Mouse (Mus musculus): ENCODE measurements at regions not wholly inside any gene's neighbourhood (a gene's known extent, or its start where the extent isn't known, plus 50 kb on each side); places are given as distances from the start of the nearest gene placed in this dataset.

GRCm38 (mm10) chr8:126715666-126716065 lies 121.9 kb upstream of the Irf2bp2 start:
- 92% methylated on average over 1 of the region's 1 CpGs for WGBS
- Histone ChIP-seq H3K4me1 (replicated peaks; ENCODE audit: control insufficient read depth, insufficient read depth, low read length) (no peaks in the 10 kb centered on the region), H3K4me2 (replicated peaks; ENCODE audit: low read depth, low read length) (no peak overlapping the region), H3K27ac (ENCODE audit: low read depth, low read length) (no peak overlapping the region), H3K4me3 (ENCODE audit: low read depth, low read length) (no peak overlapping the region), H3K27me3 (ENCODE audit: control insufficient read depth, insufficient read depth, low read length) (no peaks in the 10 kb centered on the region), H3K9me3 (ENCODE audit: control insufficient read depth, low read length) (no peaks in the 10 kb centered on the region), H3K36me3 (ENCODE audit: control insufficient read depth, insufficient read depth, low read length) (no peaks in the 10 kb centered on the region), H3K9ac (ENCODE audit: low read depth, low read length) (no peak overlapping the region)
- ATAC-seq (ENCODE audit: low FRiP score) (no peak), DNase-seq (ENCODE audit: low spot score) (no peak)

GRCm38 (mm10) chr8:126713602-126714145 lies 119.9 kb upstream of the Irf2bp2 start:
- Histone ChIP-seq H3K36me3 (ENCODE audit: control insufficient read depth, insufficient read depth, low read length) (no peaks in the 10 kb centered on the region), H3K4me2 (replicated peaks; ENCODE audit: low read depth, low read length) (no peak overlapping the region), H3K4me1 (replicated peaks; ENCODE audit: control insufficient read depth, insufficient read depth, low read length) (no peaks in the 10 kb centered on the region), H3K27ac (ENCODE audit: low read depth, low read length) (no peak overlapping the region), H3K4me3 (ENCODE audit: low read depth, low read length) (no peak overlapping the region), H3K9me3 (ENCODE audit: control insufficient read depth, low read length) (no peaks in the 10 kb centered on the region), H3K27me3 (ENCODE audit: control insufficient read depth, insufficient read depth, low read length) (no peaks in the 10 kb centered on the region), H3K9ac (ENCODE audit: low read depth, low read length) (no peak overlapping the region)
- DNase-seq (ENCODE audit: low spot score) (no peak), ATAC-seq (ENCODE audit: low FRiP score) (no peak)
- WGBS: 65% methylated on average over 8 of the region's 8 CpGs

GRCm38 (mm10) chr8:126713181-126713580 lies 119.4 kb upstream of the Irf2bp2 start:
- H3K4me2 ChIP-seq (replicated peaks; ENCODE audit: low read depth, low read length): no peak overlapping the region
- DNase-seq (ENCODE audit: low spot score): no peak
- no peak overlapping the region for H3K9ac ChIP-seq (ENCODE audit: low read depth, low read length)
- H3K27me3 ChIP-seq (ENCODE audit: control insufficient read depth, insufficient read depth, low read length): no peaks in the 10 kb centered on the region
- ATAC-seq (ENCODE audit: low FRiP score): no peak
- H3K4me3 ChIP-seq (ENCODE audit: low read depth, low read length): no peak overlapping the region
- H3K4me1 ChIP-seq (replicated peaks; ENCODE audit: control insufficient read depth, insufficient read depth, low read length): no peaks in the 10 kb centered on the region
- H3K9me3 ChIP-seq (ENCODE audit: control insufficient read depth, low read length): no peaks in the 10 kb centered on the region
- no peak overlapping the region for H3K27ac ChIP-seq (ENCODE audit: low read depth, low read length)
- H3K36me3 ChIP-seq (ENCODE audit: control insufficient read depth, insufficient read depth, low read length): no peaks in the 10 kb centered on the region
- WGBS: 70% methylated on average over 4 of the region's 4 CpGs

- Histone ChIP-seq H3K27ac (ENCODE audit: low read depth, low read length) (no peak overlapping the region), H3K4me3 (ENCODE audit: low read depth, low read length) (no peak overlapping the region), H3K27me3 (ENCODE audit: control insufficient read depth, insufficient read depth, low read length) (no peaks in the 10 kb centered on the region), H3K9ac (ENCODE audit: low read depth, low read length) (no peak overlapping the region), H3K36me3 (ENCODE audit: control insufficient read depth, insufficient read depth, low read length) (no peaks in the 10 kb centered on the region), H3K4me2 (replicated peaks; ENCODE audit: low read depth, low read length) (no peak overlapping the region), H3K4me1 (replicated peaks; ENCODE audit: control insufficient read depth, insufficient read depth, low read length) (no peaks in the 10 kb centered on the region), H3K9me3 (ENCODE audit: control insufficient read depth, low read length) (no peaks in the 10 kb centered on the region)
- WGBS: 74% methylated on average over 6 of the region's 6 CpGs
- ATAC-seq (ENCODE audit: low FRiP score): no peak
- DNase-seq (ENCODE audit: low spot score): no peak
These were observed 119.0 kb upstream of the Irf2bp2 start for GRCm38 (mm10) chr8:126712749-126713148.

- H3K4me2 ChIP-seq (replicated peaks; ENCODE audit: low read depth, low read length): no peak overlapping the region
- H3K9me3 ChIP-seq (ENCODE audit: control insufficient read depth, low read length): no peaks in the 10 kb centered on the region
- no peak for DNase-seq (ENCODE audit: low spot score)
- no peaks in the 10 kb centered on the region for H3K27me3 ChIP-seq (ENCODE audit: control insufficient read depth, insufficient read depth, low read length)
- H3K36me3 ChIP-seq (ENCODE audit: control insufficient read depth, insufficient read depth, low read length): no peaks in the 10 kb centered on the region
- ATAC-seq (ENCODE audit: low FRiP score): no peak
- H3K4me1 ChIP-seq (replicated peaks; ENCODE audit: control insufficient read depth, insufficient read depth, low read length): no peaks in the 10 kb centered on the region
- no peak overlapping the region for H3K9ac ChIP-seq (ENCODE audit: low read depth, low read length)
- WGBS: 76% methylated on average over 2 of the region's 2 CpGs
- no peak overlapping the region for H3K27ac ChIP-seq (ENCODE audit: low read depth, low read length)
- H3K4me3 ChIP-seq (ENCODE audit: low read depth, low read length): no peak overlapping the region
These were observed 115.2 kb upstream of the Irf2bp2 start for GRCm38 (mm10) chr8:126708956-126709355.

- Histone ChIP-seq H3K27me3 (ENCODE audit: control insufficient read depth, insufficient read depth, low read length) (no peaks in the 10 kb centered on the region), H3K4me3 (ENCODE audit: low read depth, low read length) (no peak overlapping the region), H3K36me3 (ENCODE audit: control insufficient read depth, insufficient read depth, low read length) (no peaks in the 10 kb centered on the region), H3K4me1 (replicated peaks; ENCODE audit: control insufficient read depth, insufficient read depth, low read length) (no peaks in the 10 kb centered on the region), H3K4me2 (replicated peaks; ENCODE audit: low read depth, low read length) (no peak overlapping the region), H3K27ac (ENCODE audit: low read depth, low read length) (no peak overlapping the region), H3K9me3 (ENCODE audit: control insufficient read depth, low read length) (no peaks in the 10 kb centered on the region), H3K9ac (ENCODE audit: low read depth, low read length) (no peak overlapping the region)
- ATAC-seq (ENCODE audit: low FRiP score): no peak
- DNase-seq (ENCODE audit: low spot score): no peak
- WGBS: 81% methylated on average over 6 of the region's 6 CpGs
These were observed 113.6 kb upstream of the Irf2bp2 start for GRCm38 (mm10) chr8:126707300-126707902.

GRCm38 (mm10) chr8:126706247-126706646 lies 112.5 kb upstream of the Irf2bp2 start:
- Histone ChIP-seq H3K4me2 (replicated peaks; ENCODE audit: low read depth, low read length) (no peak overlapping the region), H3K9ac (ENCODE audit: low read depth, low read length) (no peak overlapping the region), H3K9me3 (ENCODE audit: control insufficient read depth, low read length) (no peaks in the 10 kb centered on the region), H3K27me3 (ENCODE audit: control insufficient read depth, insufficient read depth, low read length) (no peaks in the 10 kb centered on the region), H3K4me3 (ENCODE audit: low read depth, low read length) (no peak overlapping the region), H3K4me1 (replicated peaks; ENCODE audit: control insufficient read depth, insufficient read depth, low read length) (no peaks in the 10 kb centered on the region), H3K36me3 (ENCODE audit: control insufficient read depth, insufficient read depth, low read length) (no peaks in the 10 kb centered on the region), H3K27ac (ENCODE audit: low read depth, low read length) (no peak overlapping the region)
- ATAC-seq (ENCODE audit: low FRiP score) (no peak), DNase-seq (ENCODE audit: low spot score) (no peak)
- WGBS: 83% methylated on average over 8 of the region's 8 CpGs

GRCm38 (mm10) chr8:126705391-126705790 lies 111.6 kb upstream of the Irf2bp2 start:
- Histone ChIP-seq H3K9ac (ENCODE audit: low read depth, low read length) (no peak overlapping the region), H3K4me1 (replicated peaks; ENCODE audit: control insufficient read depth, insufficient read depth, low read length) (no peaks in the 10 kb centered on the region), H3K4me3 (ENCODE audit: low read depth, low read length) (no peak overlapping the region), H3K27ac (ENCODE audit: low read depth, low read length) (no peak overlapping the region), H3K4me2 (replicated peaks; ENCODE audit: low read depth, low read length) (no peak overlapping the region), H3K27me3 (ENCODE audit: control insufficient read depth, insufficient read depth, low read length) (no peaks in the 10 kb centered on the region), H3K36me3 (ENCODE audit: control insufficient read depth, insufficient read depth, low read length) (no peaks in the 10 kb centered on the region), H3K9me3 (ENCODE audit: control insufficient read depth, low read length) (no peaks in the 10 kb centered on the region)
- no peak for ATAC-seq (ENCODE audit: low FRiP score)
- DNase-seq (ENCODE audit: low spot score): no peak
- WGBS: 77% methylated on average over 2 of the region's 2 CpGs

GRCm38 (mm10) chr8:126704706-126705105 lies 110.9 kb upstream of the Irf2bp2 start:
- H3K4me1 ChIP-seq (replicated peaks; ENCODE audit: control insufficient read depth, insufficient read depth, low read length): no peaks in the 10 kb centered on the region
- WGBS: 92% methylated on average over 8 of the region's 8 CpGs
- ATAC-seq (ENCODE audit: low FRiP score): no peak

More at GRCm38 (mm10) chr8:126704706-126705105, 110.9 kb upstream of the Irf2bp2 start:
- no peak overlapping the region for H3K27ac ChIP-seq (ENCODE audit: low read depth, low read length)
- H3K4me3 ChIP-seq (ENCODE audit: low read depth, low read length): no peak overlapping the region
- no peak overlapping the region for H3K4me2 ChIP-seq (replicated peaks; ENCODE audit: low read depth, low read length)
- no peaks in the 10 kb centered on the region for H3K36me3 ChIP-seq (ENCODE audit: control insufficient read depth, insufficient read depth, low read length)
- H3K27me3 ChIP-seq (ENCODE audit: control insufficient read depth, insufficient read depth, low read length): no peaks in the 10 kb centered on the region
- DNase-seq (ENCODE audit: low spot score): no peak
- H3K9ac ChIP-seq (ENCODE audit: low read depth, low read length): no peak overlapping the region
- H3K9me3 ChIP-seq (ENCODE audit: control insufficient read depth, low read length): no peaks in the 10 kb centered on the region

All from hindbrain, embryonic 11.5 days (tissue).